Mouse (Mus musculus) bone marrow, adult 2 months (tissue): ENCODE results near the gene Uhrf1bp1.
A peak's percentile ranks its signal among the peaks of the same experiment; 100 is the strongest.

Experiments used
- CTCF ChIP-seq: fragments of 200-500 bp; IDR thresholded peaks from 2 replicates; pipeline ENCODE4 v1.5.1; 2011; ENCODE audit warnings: low read length, control low read depth; ENCODE audit not compliant: control insufficient read depth, insufficient read depth
- POLR2A ChIP-seq: fragments of 200-500 bp; IDR thresholded peaks from 2 replicates; pipeline ENCODE4 v1.6.1; 2011; ENCODE audit warnings: low read depth, mild to moderate bottlenecking, control low read depth, low read length, borderline replicate concordance; ENCODE audit not compliant: control insufficient read depth

GRCm38 (mm10) chr17:27825984-27826905 lies 30.0 kb upstream of the Uhrf1bp1 start:
- TF ChIP-seq CTCF: no peak
- peak; percentile 41; the same call in 1 of the 2 replicates for TF ChIP-seq POLR2A
